Mouse (Mus musculus): ENCODE results near the gene Dtx3l.
"Not testable (repeated sequence)": the region's sequence is repeated elsewhere in the genome, so short reads cannot be mapped to it uniquely, and the experiment has no call there.

DNA sequence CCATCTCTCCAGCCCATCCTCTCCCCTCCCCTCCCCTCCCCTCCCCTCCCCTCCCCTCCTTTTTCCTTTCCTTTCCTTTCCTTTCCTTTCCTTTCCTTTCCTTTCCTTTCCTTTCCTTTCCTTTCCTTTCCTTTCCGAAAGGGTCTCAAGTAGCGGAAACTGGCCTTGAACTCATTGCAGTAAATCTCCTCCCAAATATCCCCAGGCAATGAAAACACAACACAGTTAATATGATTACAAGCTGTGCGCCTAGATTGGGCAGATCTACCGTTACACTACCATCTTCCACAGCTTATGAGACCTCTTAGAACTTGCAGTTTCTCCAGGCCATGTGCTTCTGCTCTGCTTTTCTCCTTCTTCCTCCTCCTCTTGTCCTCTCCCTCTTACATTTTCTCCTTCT lies 27.0 kb upstream of the Dtx3l start:
- not testable (repeated sequence) for TF ChIP-seq POLR2A, CTCF (IDR thresholded peaks at IDR 0.05; ENCODE audit: extremely low read depth, insufficient read depth, low read length)

All from cortical plate, adult 2 months (tissue).